15 mouse cellular contexts compared by ENCODE assay signal in the genomic region with DNA sequence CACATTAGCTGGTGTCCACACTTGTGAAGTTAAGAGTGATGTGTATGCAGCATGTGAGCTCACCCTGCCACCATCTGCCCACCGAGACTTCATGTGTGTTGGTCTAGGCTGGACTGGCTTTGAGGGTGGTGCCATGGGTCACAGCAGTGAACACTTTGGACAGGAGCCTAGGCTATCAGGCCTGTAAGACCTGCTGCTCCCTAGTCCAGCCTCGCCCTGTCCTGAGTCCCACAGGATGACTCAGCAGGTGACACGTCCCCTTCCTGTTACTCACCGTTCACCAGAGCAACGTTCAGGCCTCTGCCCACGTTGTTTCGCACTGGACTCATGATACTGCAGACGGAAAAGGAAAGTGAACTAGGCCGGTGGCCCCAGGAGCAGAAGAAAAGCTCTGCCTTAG. TPM values are rescaled to one million over a fixed set of nuclear protein-coding genes. Genes with fewer than 3 reads are reported as not detected.
DNase-seq lines count a peak whose midpoint lies in the region; ATAC-seq and TF ChIP-seq lines count a peak whose summit lies in the region.
"Had no signal": no experiment of that assay in that cellular context is flagged by ENCODE, and none has a peak within 500 bp of the region (broad histone marks: within the 10 kb centered on the region; RNA-seq: fewer than 3 reads in every experiment).

No protein-coding gene starts in this region.

- 84% methylated on average over 9 of the region's 9 CpGs for WGBS in hindbrain, embryonic 10.5 days
- 86% methylated on average over 9 of the region's 9 CpGs for WGBS in hindbrain, postnatal 0 days
- WGBS in intestine, embryonic 15.5 days: 62% methylated on average over 9 of the region's 9 CpGs

- no peak overlapping the region for H3K9ac ChIP-seq in hindbrain, postnatal 0 days (replicated peaks; ENCODE audit: low read length)
- no peak overlapping the region for H3K9ac ChIP-seq in intestine, embryonic 15.5 days
- H3K9ac ChIP-seq: limb, embryonic 12.5 days had no signal

- H3K27ac ChIP-seq in hindbrain, embryonic 10.5 days: 0 out of 2 replicates have a peak overlapping the region, but pooled peaks have one; percentile 3
- no peak overlapping the region for H3K27ac ChIP-seq in hindbrain, postnatal 0 days
- 0 out of 2 replicates have a peak overlapping the region, but pooled peaks have one; percentile 14 for H3K27ac ChIP-seq in intestine, embryonic 15.5 days
- H3K27ac ChIP-seq: heart, adult 2 months; limb, embryonic 12.5 days had no signal

- DNase-seq in hindbrain, embryonic 10.5 days (ENCODE audit: low spot score): no peak
- no peak for DNase-seq in hindbrain, postnatal 0 days (ENCODE audit: low spot score)
- DNase-seq in urinary bladder, adult 2 months (ENCODE audit: low spot score): peak; percentile 42
- no peak for DNase-seq in urinary bladder, postnatal 10 days (ENCODE audit: low spot score)
- peak; percentile 60 to 71 for DNase-seq in urinary bladder, postnatal 36 days (ENCODE audit: low spot score in 2 of 2)
- DNase-seq in embryo, embryonic 10.5 days (ENCODE audit: low spot score): no peak
- no peak for DNase-seq in cerebellum, adult 18-20 months
- DNase-seq: heart, adult 2 months; kidney, adult 18-20 months had no signal

- TF ChIP-seq CTCF in hindbrain, postnatal 0 days (IDR thresholded peaks at IDR 0.05; ENCODE audit: low read depth): no peak

- no peak overlapping the region for H3K4me2 ChIP-seq in hindbrain, postnatal 0 days (ENCODE audit: low read depth, low read length)
- no peak overlapping the region for H3K4me2 ChIP-seq in intestine, embryonic 15.5 days (replicated peaks)
- H3K4me2 ChIP-seq: limb, embryonic 12.5 days had no signal

- 0 out of 2 replicates have a peak, but pooled peaks cover 4% of the 10 kb centered on the region for H3K4me1 ChIP-seq in hindbrain, embryonic 10.5 days (replicated peaks)
- H3K4me1 ChIP-seq in hindbrain, postnatal 0 days (ENCODE audit: insufficient read depth, low read length): no peaks in the 10 kb centered on the region
- H3K4me1 ChIP-seq in intestine, embryonic 15.5 days (replicated peaks): no peaks in the 10 kb centered on the region

- no peaks in the 10 kb centered on the region for H3K36me3 ChIP-seq in hindbrain, embryonic 10.5 days
- no peaks in the 10 kb centered on the region for H3K36me3 ChIP-seq in hindbrain, postnatal 0 days (ENCODE audit: insufficient read depth, low read length)
- no peaks in the 10 kb centered on the region for H3K36me3 ChIP-seq in intestine, embryonic 15.5 days
- H3K36me3 ChIP-seq: limb, embryonic 12.5 days had no signal

- no peak overlapping the region for H3K4me3 ChIP-seq in hindbrain, embryonic 10.5 days
- no peak overlapping the region for H3K4me3 ChIP-seq in hindbrain, postnatal 0 days (ENCODE audit: low read length)
- no peak overlapping the region for H3K4me3 ChIP-seq in intestine, embryonic 15.5 days (replicated peaks)
- H3K4me3 ChIP-seq: heart, adult 2 months; limb, embryonic 12.5 days had no signal

- no peak for ATAC-seq in hindbrain, postnatal 0 days
- peak; percentile 83 for ATAC-seq in intestine, embryonic 15.5 days

- no peaks in the 10 kb centered on the region for H3K9me3 ChIP-seq in hindbrain, embryonic 10.5 days
- no peaks in the 10 kb centered on the region for H3K9me3 ChIP-seq in hindbrain, postnatal 0 days (ENCODE audit: low read length)
- H3K9me3 ChIP-seq in intestine, embryonic 15.5 days: no peaks in the 10 kb centered on the region
- H3K9me3 ChIP-seq: limb, embryonic 12.5 days had no signal

- no peaks in the 10 kb centered on the region for H3K27me3 ChIP-seq in hindbrain, embryonic 10.5 days (ENCODE audit: insufficient read depth, poor library complexity, severe bottlenecking)
- H3K27me3 ChIP-seq in hindbrain, postnatal 0 days (ENCODE audit: insufficient read depth, low read length): no peaks in the 10 kb centered on the region
- no peaks in the 10 kb centered on the region for H3K27me3 ChIP-seq in intestine, embryonic 15.5 days (replicated peaks)
- H3K27me3 ChIP-seq: limb, embryonic 12.5 days had no signal

RNA-seq across cellular contexts. Expression of gene Oit1, which starts 21.7 kb away (rescaled TPM):
- polyA plus RNA-seq in hindbrain, embryonic 10.5 days (2016; fragmentation: Nextera tagmentation; extraction: Ambion mirVana): 0.21 TPM in 1 of 2 replicates, not detected in the other
- not detected in 2 replicates for total RNA-seq in hindbrain, postnatal 0 days (2014; rRNA removed)
- 0.15 TPM in 1 of 2 replicates, not detected in the other for polyA plus RNA-seq in hindbrain, postnatal 0 days (2015; fragmentation: Nextera tagmentation; extraction: Ambion mirVana)
- polyA plus RNA-seq in urinary bladder, adult 2 months (2012; rRNA removed): 43.9 and 48.4 TPM in 2 replicates
- polyA plus RNA-seq in intestine, embryonic 15.5 days (2015; fragmentation: Nextera tagmentation; extraction: Ambion mirVana): 8.5 and 15.2 TPM in 2 replicates
- total RNA-seq: heart, adult 2 months; layer of hippocampus, adult 8-10 months; midbrain, postnatal 0 days had no signal
- polyA plus RNA-seq: cortical plate, adult 2 months; forebrain, embryonic 14.5 days; limb, embryonic 12.5 days; midbrain, postnatal 0 days had no signal

RNA-seq across cellular contexts. Expression of gene Fam107a, which starts 39.0 kb away (rescaled TPM):
- 0.24 and 0.78 TPM in 2 replicates for polyA plus RNA-seq in hindbrain, embryonic 10.5 days (2016; fragmentation: Nextera tagmentation; extraction: Ambion mirVana)
- 8.8 and 11.4 TPM in 2 replicates for total RNA-seq in hindbrain, postnatal 0 days (2014; rRNA removed)
- 0.80 and 0.83 TPM in 2 replicates for polyA plus RNA-seq in hindbrain, postnatal 0 days (2015; fragmentation: Nextera tagmentation; extraction: Ambion mirVana)
- 1.5 and 1.8 TPM in 2 replicates for polyA plus RNA-seq in urinary bladder, adult 2 months (2012; rRNA removed)
- 0.43 and 0.44 TPM in 2 replicates for polyA plus RNA-seq in intestine, embryonic 15.5 days (2015; fragmentation: Nextera tagmentation; extraction: Ambion mirVana)

Comparison
In these comparisons a context has a peak if more than half of its experiments do, and no peak if none do; other contexts are left out.
1. DNase-seq: peak in urinary bladder, adult 2 months (single experiment) and urinary bladder, postnatal 36 days (2 of 2); none in hindbrain, embryonic 10.5 days (single experiment), hindbrain, postnatal 0 days (single experiment), urinary bladder, postnatal 10 days (single experiment), embryo, embryonic 10.5 days (single experiment) and cerebellum, adult 18-20 months (0 of 2).